Mouse (Mus musculus) C2C12 (cell line): Measurements from ENCODE around the gene Eddm3b. TPM values are rescaled to one million over a fixed set of nuclear protein-coding genes. Genes with fewer than 3 reads are reported as not detected.

ENCODE experiments used
- H3K27me3 ChIP-seq: one replicate; pipeline ENCODE4 v1.6.1; 2011; ENCODE audit not compliant: control insufficient read depth, insufficient read depth, insufficient read length
- H3K36me3 ChIP-seq: one replicate; pipeline ENCODE4 v1.6.1; 2011; ENCODE audit not compliant: control insufficient read depth, insufficient read depth
- H3K4me3 ChIP-seq: one replicate; pipeline ENCODE4 v1.5.1; 2011; ENCODE audit warnings: mild to moderate bottlenecking, control low read depth; ENCODE audit not compliant: poor library complexity, insufficient read depth, severe bottlenecking
- H3K79me2 ChIP-seq: one replicate; pipeline ENCODE4 v1.6.1; 2011; ENCODE audit not compliant: control insufficient read depth, insufficient read depth
- H3K79me3 ChIP-seq: one replicate; pipeline ENCODE4 v1.6.1; 2011; ENCODE audit warnings: low read depth, control low read depth
- H3ac ChIP-seq: one replicate; pipeline ENCODE3; 2011; ENCODE audit warnings: low read depth; ENCODE audit not compliant: control insufficient read depth, insufficient read length
- CEBPB ChIP-seq: IDR thresholded peaks from one replicate; pipeline ENCODE4 v1.6.1; 2011; ENCODE audit warnings: low read depth, mild to moderate bottlenecking, control low read depth, moderate library complexity
- CTCF ChIP-seq: IDR thresholded peaks from one replicate; pipeline ENCODE4 v1.5.1; 2011; ENCODE audit not compliant: control insufficient read depth, insufficient read depth, insufficient read length
- FOSL1 ChIP-seq: IDR thresholded peaks from one replicate; pipeline ENCODE4 v1.8.0; 2011; ENCODE audit warnings: mild to moderate bottlenecking, low read length; ENCODE audit not compliant: poor library complexity, insufficient read depth, severe bottlenecking
- MAX ChIP-seq: IDR thresholded peaks from one replicate; pipeline ENCODE4 v1.6.1; 2011; ENCODE audit warnings: mild to moderate bottlenecking, control low read depth
- MYOD1 ChIP-seq: IDR thresholded peaks from one replicate; pipeline ENCODE4 v1.6.1; 2011; ENCODE audit warnings: low read depth; ENCODE audit not compliant: control insufficient read depth, insufficient read length
- MYOG ChIP-seq: IDR thresholded peaks from one replicate; pipeline ENCODE4 v1.6.1; 2011; ENCODE audit not compliant: control insufficient read depth, insufficient read length; ENCODE audit errors: extremely low read depth
- USF1 ChIP-seq: IDR thresholded peaks from one replicate; pipeline ENCODE4 v1.6.1; 2011; ENCODE audit warnings: low read depth, mild to moderate bottlenecking, control low read depth, moderate library complexity
- polyA plus RNA-seq: library from polyadenylated mRNA; unstranded; fragments of >200 nt; fragmentation: generic; extraction: Trizol; gene quantifications from one replicate; pipeline ENCODE4 v1.2.1, GENCODE M21; 2012; ENCODE audit warnings: missing spikeins

Gene Eddm3b
- polyA plus RNA-seq, 1 experiment = not detected

GRCm38 (mm10) chr14:51082599-51083581 is 31.3 kb upstream of the Eddm3b start:
- Histone ChIP-seq H3K79me3 (no peaks in the 10 kb centered on the region), H3K79me2 (no peaks in the 10 kb centered on the region), H3ac (peak overlapping the region; percentile 70), H3K4me3 (peak overlapping the region; percentile 34), H3K27me3 (peaks cover 3% of the 10 kb centered on the region), H3K36me3 (no peaks in the 10 kb centered on the region)
- no peak for TF ChIP-seq MYOD1
- TF ChIP-seq USF1 = no peak
- TF ChIP-seq CTCF = no peak
- TF ChIP-seq CEBPB = no peak
- no peak for TF ChIP-seq MAX
- TF ChIP-seq FOSL1 = no peak
- no peak for TF ChIP-seq MYOG

- H3K79me3 ChIP-seq = no peaks in the 10 kb centered on the region
- H3K4me3 ChIP-seq = peak overlapping the region; percentile 34
- H3K27me3 ChIP-seq = peaks cover 3% of the 10 kb centered on the region
- H3ac ChIP-seq = no peak overlapping the region
- no peaks in the 10 kb centered on the region for H3K36me3 ChIP-seq
- TF ChIP-seq CTCF = no peak
- TF ChIP-seq MYOD1 = no peak
- no peak for TF ChIP-seq CEBPB
- no peak for TF ChIP-seq FOSL1
- no peak for TF ChIP-seq USF1
- TF ChIP-seq MYOG = no peak
- TF ChIP-seq MAX = no peak
- no peaks in the 10 kb centered on the region for H3K79me2 ChIP-seq
These were observed 30.4 kb upstream of the Eddm3b start for GRCm38 (mm10) chr14:51083805-51084204.

- Histone ChIP-seq H3ac (no peak overlapping the region), H3K36me3 (no peaks in the 10 kb centered on the region), H3K79me2 (no peaks in the 10 kb centered on the region), H3K79me3 (no peaks in the 10 kb centered on the region), H3K27me3 (no peaks in the 10 kb centered on the region), H3K4me3 (no peak overlapping the region)
- TF ChIP-seq CTCF = no peak
- TF ChIP-seq MAX = no peak
These were observed 29.1 kb upstream of the Eddm3b start for GRCm38 (mm10) chr14:51085086-51085485.

GRCm38 (mm10) chr14:51085911-51086310 is 28.3 kb upstream of the Eddm3b start:
- no peaks in the 10 kb centered on the region for H3K79me2 ChIP-seq
- H3K27me3 ChIP-seq = no peaks in the 10 kb centered on the region
- H3K79me3 ChIP-seq = no peaks in the 10 kb centered on the region
- no peak overlapping the region for H3K4me3 ChIP-seq
- H3K36me3 ChIP-seq = no peaks in the 10 kb centered on the region
- no peak overlapping the region for H3ac ChIP-seq
- TF ChIP-seq MYOD1 (no peak), MYOG (no peak), MAX (no peak), CTCF (no peak), FOSL1 (no peak), CEBPB (no peak), USF1 (no peak)

- peaks cover 1% of the 10 kb centered on the region for H3K79me3 ChIP-seq
- TF ChIP-seq CTCF (no peak), MYOG (no peak), CEBPB (no peak), FOSL1 (no peak), USF1 (no peak), MYOD1 (no peak), MAX (no peak)
- H3K27me3 ChIP-seq = no peaks in the 10 kb centered on the region
- no peaks in the 10 kb centered on the region for H3K36me3 ChIP-seq
- peak overlapping the region; percentile 45 for H3K4me3 ChIP-seq
- H3ac ChIP-seq = no peak overlapping the region
- H3K79me2 ChIP-seq = no peaks in the 10 kb centered on the region
These were observed 26.5 kb upstream of the Eddm3b start for GRCm38 (mm10) chr14:51087762-51088161.
